Mouse (Mus musculus) myocyte (in vitro differentiated cells): ENCODE results near the gene Drosha. TPM values are rescaled to one million over a fixed set of nuclear protein-coding genes. Genes with fewer than 3 reads are reported as not detected.
"Not testable (repeated sequence)": the region's sequence is repeated elsewhere in the genome, so short reads cannot be mapped to it uniquely, and the experiment has no call there.

Source experiments
- H3K27me3 ChIP-seq: one replicate; pipeline ENCODE4 v1.6.1; 2011; ENCODE audit not compliant: control insufficient read depth, insufficient read depth, insufficient read length
- H3K36me3 ChIP-seq: one replicate; pipeline ENCODE4 v1.6.1; 2011; ENCODE audit not compliant: control insufficient read depth, insufficient read depth
- H3K4me2 ChIP-seq: one replicate; pipeline ENCODE4 v1.6.1; 2011; ENCODE audit warnings: low read depth, control low read depth
- H3K4me3 ChIP-seq: one replicate; pipeline ENCODE4 v1.5.1; 2011; ENCODE audit warnings: mild to moderate bottlenecking, control low read depth, moderate library complexity
- H3K79me2 ChIP-seq: one replicate; pipeline ENCODE4 v1.6.1; 2011; ENCODE audit not compliant: control insufficient read depth, insufficient read depth
- H3ac ChIP-seq: one replicate; pipeline ENCODE4 v1.6.1; 2011; ENCODE audit not compliant: control insufficient read depth, insufficient read length
- CEBPB ChIP-seq: IDR thresholded peaks from 2 replicates; pipeline ENCODE4 v1.6.1; 2011; ENCODE audit warnings: mild to moderate bottlenecking, moderate library complexity; ENCODE audit not compliant: poor library complexity, insufficient read depth, severe bottlenecking
- E2F4 ChIP-seq: IDR thresholded peaks from one replicate; pipeline ENCODE4 v1.6.1; 2011; ENCODE audit warnings: mild to moderate bottlenecking, control low read depth, moderate library complexity; ENCODE audit not compliant: insufficient read depth
- MAX ChIP-seq: IDR thresholded peaks from one replicate; pipeline ENCODE4 v1.6.1; 2011; ENCODE audit warnings: low read depth, mild to moderate bottlenecking, control low read depth
- MYOD1 ChIP-seq, 3 experiments: IDR thresholded peaks; one replicate each; pipeline ENCODE4 v1.6.1; 2011; ENCODE audit warnings: control low read depth in 2 of 3, low read depth in 2 of 3, mild to moderate bottlenecking in 2 of 3, moderate library complexity in 1 of 3; ENCODE audit not compliant: insufficient read length in 2 of 3, control insufficient read depth in 1 of 3
- MYOG ChIP-seq, 3 experiments: IDR thresholded peaks; one replicate each; pipeline ENCODE4 v1.6.1; 2011; ENCODE audit warnings: control low read depth in 2 of 3, low read depth in 2 of 3, mild to moderate bottlenecking in 2 of 3; ENCODE audit not compliant: insufficient read length in 2 of 3, control insufficient read depth in 1 of 3, insufficient read depth in 1 of 3
- POLR2A ChIP-seq: IDR thresholded peaks from one replicate; pipeline ENCODE4 v1.6.1; 2011; ENCODE audit warnings: low read depth, mild to moderate bottlenecking, control low read depth, moderate library complexity; ENCODE audit not compliant: insufficient read length
- POLR2AphosphoS2 ChIP-seq: IDR thresholded peaks from one replicate; pipeline ENCODE4 v1.6.1; 2011; ENCODE audit warnings: low read depth, control low read depth; ENCODE audit not compliant: insufficient read length
- REST ChIP-seq: IDR thresholded peaks from one replicate; pipeline ENCODE4 v1.6.1; 2011; ENCODE audit warnings: mild to moderate bottlenecking, control low read depth, moderate library complexity; ENCODE audit not compliant: insufficient read depth, insufficient read length
- SRF ChIP-seq: IDR thresholded peaks from one replicate; pipeline ENCODE4 v1.6.1; 2011; ENCODE audit warnings: low read depth; ENCODE audit not compliant: control insufficient read depth, insufficient read length
- TCF12 ChIP-seq: IDR thresholded peaks from one replicate; pipeline ENCODE4 v1.6.1; 2011; ENCODE audit warnings: mild to moderate bottlenecking, control low read depth; ENCODE audit not compliant: poor library complexity, insufficient read depth, severe bottlenecking
- TCF3 ChIP-seq: IDR thresholded peaks from one replicate; pipeline ENCODE4 v1.6.1; 2011; ENCODE audit warnings: low read depth, control low read depth; ENCODE audit not compliant: insufficient read length
- USF1 ChIP-seq: IDR thresholded peaks from one replicate; pipeline ENCODE4 v1.6.1; 2011; ENCODE audit warnings: low read depth, mild to moderate bottlenecking, control low read depth, moderate library complexity
- polyA plus RNA-seq: library from polyadenylated mRNA; unstranded; fragments of >200 nt; fragmentation: generic; extraction: Trizol; gene quantifications from one replicate; pipeline ENCODE4 v1.2.1, GENCODE M21; 2012; ENCODE audit warnings: missing spikeins

Drosha gene
- polyA plus RNA-seq, 1 experiment: 40.4 TPM

DNA sequence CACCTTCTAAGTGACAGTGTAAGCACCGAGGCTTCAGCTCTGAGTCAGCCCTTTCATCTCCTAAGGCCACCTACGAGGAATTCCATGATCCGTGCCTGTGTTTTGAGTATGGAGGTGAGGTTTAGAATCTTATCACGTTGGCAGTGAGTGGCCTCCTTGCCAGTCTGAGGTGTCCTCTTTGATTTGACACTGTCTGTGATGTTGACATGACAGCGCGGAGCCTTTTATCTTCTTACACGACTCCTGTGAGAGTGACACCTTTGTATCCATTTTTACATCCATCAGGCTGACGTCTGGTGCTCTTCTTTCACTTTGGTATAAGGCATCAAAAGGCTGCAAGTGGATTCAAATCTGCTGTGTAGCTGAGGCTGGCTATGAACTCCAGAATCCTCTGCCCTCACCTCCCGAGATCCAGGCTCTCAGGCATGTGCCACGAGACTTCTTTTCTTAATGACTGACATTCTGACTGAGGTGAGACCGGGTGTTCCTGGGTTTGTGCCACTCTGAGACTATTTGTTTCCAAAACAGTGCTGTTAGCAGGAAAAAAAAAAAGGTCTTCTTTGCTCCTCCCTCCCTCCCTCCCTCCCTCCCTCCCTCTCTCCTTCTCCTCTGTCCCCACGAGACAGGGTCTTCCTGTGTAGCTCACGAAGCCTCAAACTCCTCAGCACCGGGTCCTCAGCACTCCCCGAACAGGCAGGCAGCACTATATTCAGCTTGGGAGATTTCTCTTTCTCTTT, 24.0 kb upstream of the Drosha start:
- H3K4me2 ChIP-seq: peak overlapping the region; percentile 27
- TF ChIP-seq POLR2AphosphoS2: no peak
- no peak for TF ChIP-seq MYOD1 (IDR thresholded peaks at IDR 0.05; ENCODE audit: control insufficient read depth in 1 of 3, insufficient read length in 2 of 3, low read depth in 2 of 3)
- TF ChIP-seq E2F4: no peak
- TF ChIP-seq REST: no peak
- no peak for TF ChIP-seq TCF12
- no peak for TF ChIP-seq MAX
- TF ChIP-seq USF1: no peak
- no peak for TF ChIP-seq TCF3
- no peaks in the 10 kb centered on the region for H3K36me3 ChIP-seq

DNA sequence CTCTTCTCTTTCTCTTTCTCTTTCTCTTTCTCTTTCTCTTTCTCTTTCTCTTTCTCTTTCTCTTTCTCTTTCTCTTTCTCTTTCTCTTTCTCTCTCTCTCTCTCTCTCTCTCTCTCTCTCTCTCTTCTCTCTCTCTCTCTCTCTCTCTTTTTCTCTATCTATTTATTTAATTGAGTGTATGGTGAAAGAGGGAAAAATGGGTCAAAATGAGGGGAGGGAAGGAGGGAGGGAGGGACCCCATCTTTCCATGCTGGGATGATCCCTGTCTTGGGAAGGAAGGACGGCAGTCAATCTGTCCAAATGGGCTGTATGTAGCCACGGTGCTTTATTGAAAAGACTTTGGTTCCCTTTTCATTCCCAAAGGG, 23.5 kb upstream of the Drosha start:
- not testable (repeated sequence) for H3K4me3 ChIP-seq, H3ac ChIP-seq, H3K79me2 ChIP-seq, H3K36me3 ChIP-seq
- Histone ChIP-seq H3K27me3 (peaks cover 15% of the 10 kb centered on the region), H3K4me2 (peak overlapping the region; percentile 27)

More for the DNA sequence above, 24.0 kb upstream of the Drosha start:
- Histone ChIP-seq H3K4me3 (no peak overlapping the region), H3K79me2 (no peaks in the 10 kb centered on the region), H3ac (no peak overlapping the region), H3K27me3 (peaks cover 20% of the 10 kb centered on the region)

DNA sequence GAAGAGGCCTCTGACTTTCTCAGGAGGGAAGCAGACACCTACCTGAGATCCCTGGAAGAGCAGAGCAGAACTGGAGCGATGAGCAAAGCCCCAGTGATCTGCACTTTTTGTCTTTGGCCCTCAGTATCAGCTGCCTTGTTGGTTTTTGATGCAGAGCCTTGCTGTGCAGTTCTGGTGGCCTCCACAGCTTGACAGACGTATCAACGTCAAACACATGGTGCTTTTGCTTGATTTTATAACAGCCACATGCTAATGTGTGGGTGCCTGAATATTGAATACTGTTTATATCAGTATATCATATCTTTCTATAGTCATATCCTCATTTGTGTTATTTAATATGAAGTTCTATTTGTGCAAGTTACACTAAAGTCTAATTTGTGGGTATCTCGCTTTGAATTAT, 19.5 kb upstream of the Drosha start:
- H3K36me3 ChIP-seq: peaks cover 12% of the 10 kb centered on the region
- TF ChIP-seq CEBPB (no peak), POLR2AphosphoS2 (peak; percentile 41), E2F4 (no peak)
- H3K79me2 ChIP-seq: no peaks in the 10 kb centered on the region
- no peak overlapping the region for H3K4me3 ChIP-seq
- H3K27me3 ChIP-seq: no peaks in the 10 kb centered on the region
- H3ac ChIP-seq: no peak overlapping the region
- no peak overlapping the region for H3K4me2 ChIP-seq

DNA sequence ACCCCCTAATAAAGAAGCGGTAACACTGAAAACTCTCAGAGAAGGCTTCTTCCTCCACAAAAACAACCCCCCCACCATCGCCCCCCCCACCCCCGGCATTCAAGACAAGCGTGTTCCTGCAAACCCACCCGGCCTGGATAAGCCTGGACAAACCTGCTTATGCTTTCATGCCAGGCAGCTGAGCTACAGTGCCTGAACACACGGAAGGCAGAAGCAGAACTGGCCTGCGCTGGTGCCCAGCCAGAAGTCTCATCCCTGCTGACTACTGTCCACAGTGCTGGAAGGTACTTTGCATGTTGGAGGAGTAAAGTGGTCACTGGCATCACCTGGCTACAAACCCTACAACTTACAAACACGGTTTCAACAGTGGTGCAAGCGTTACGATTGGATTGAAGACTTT, 17.5 kb upstream of the Drosha start:
- no peaks in the 10 kb centered on the region for H3K27me3 ChIP-seq
- TF ChIP-seq POLR2AphosphoS2: no peak
- no peak for TF ChIP-seq TCF12
- TF ChIP-seq TCF3: no peak
- no peak for TF ChIP-seq SRF
- no peak for TF ChIP-seq POLR2A
- TF ChIP-seq MYOG (IDR thresholded peaks at IDR 0.05; ENCODE audit: control insufficient read depth in 1 of 3, insufficient read depth in 1 of 3, insufficient read length in 2 of 3, low read depth in 2 of 3): no peak
- no peak for TF ChIP-seq MYOD1 (IDR thresholded peaks at IDR 0.05; ENCODE audit: control insufficient read depth in 1 of 3, insufficient read length in 2 of 3, low read depth in 2 of 3)
- no peak for TF ChIP-seq REST
- no peak for TF ChIP-seq CEBPB
- no peak for TF ChIP-seq MAX
- no peak for TF ChIP-seq E2F4
- TF ChIP-seq USF1: no peak
- H3K36me3 ChIP-seq: peaks cover 22% of the 10 kb centered on the region
- no peak overlapping the region for H3K4me2 ChIP-seq
- no peak overlapping the region for H3K4me3 ChIP-seq
- H3K79me2 ChIP-seq: no peaks in the 10 kb centered on the region
- H3ac ChIP-seq: no peak overlapping the region

DNA sequence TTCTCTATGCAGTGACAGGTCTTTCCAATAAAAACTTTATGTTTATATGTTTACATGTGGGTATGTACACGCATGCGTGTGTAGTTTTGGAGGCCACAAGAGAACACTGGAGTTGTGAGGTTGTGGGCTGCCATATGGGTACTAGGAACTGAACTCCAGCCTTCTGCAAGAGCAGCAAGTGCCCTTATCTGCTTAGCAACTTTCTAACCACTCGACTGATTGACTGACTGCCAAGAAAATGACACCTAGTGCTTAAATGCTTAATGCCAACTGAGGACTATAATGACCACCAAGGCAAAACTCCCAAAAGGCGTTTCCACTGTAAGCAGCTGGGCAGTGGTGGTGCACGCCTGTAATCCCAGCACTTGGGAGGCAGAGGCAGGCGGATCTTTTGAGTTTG, 15.3 kb upstream of the Drosha start:
- Histone ChIP-seq H3K36me3 (peaks cover 36% of the 10 kb centered on the region), H3K27me3 (no peaks in the 10 kb centered on the region), H3ac (no peak overlapping the region), H3K79me2 (no peaks in the 10 kb centered on the region), H3K4me3 (no peak overlapping the region), H3K4me2 (no peak overlapping the region)
- TF ChIP-seq MAX: no peak
- no peak for TF ChIP-seq TCF12
- no peak for TF ChIP-seq SRF
- TF ChIP-seq REST: no peak
- TF ChIP-seq TCF3: no peak
- no peak for TF ChIP-seq CEBPB
- TF ChIP-seq POLR2A: no peak
- TF ChIP-seq MYOG (IDR thresholded peaks at IDR 0.05; ENCODE audit: control insufficient read depth in 1 of 3, insufficient read depth in 1 of 3, insufficient read length in 2 of 3, low read depth in 2 of 3): no peak
- TF ChIP-seq MYOD1 (IDR thresholded peaks at IDR 0.05; ENCODE audit: control insufficient read depth in 1 of 3, insufficient read length in 2 of 3, low read depth in 2 of 3): no peak
- no peak for TF ChIP-seq USF1
- no peak for TF ChIP-seq POLR2AphosphoS2
